Mouse (Mus musculus): ENCODE results near the gene Slc37a1.

GRCm38 (mm10) chr17:31335344-31336080 lies 48.9 kb downstream of the Slc37a1 start:
- no peak for TF ChIP-seq GATA1 (IDR thresholded peaks at IDR 0.05; ENCODE audit: borderline replicate concordance, low read length)
- TF ChIP-seq FLI1 (IDR thresholded peaks at IDR 0.05; ENCODE audit: low read length), result no peak

Data from megakaryocyte, embryonic 14.5 days (primary cell).